Mouse (Mus musculus): Measurements from ENCODE around the gene Arhgap6.
"Not testable (repeated sequence)": the region's sequence is repeated elsewhere in the genome, so short reads cannot be mapped to it uniquely, and the experiment has no call there.

Arhgap6 gene

DNA sequence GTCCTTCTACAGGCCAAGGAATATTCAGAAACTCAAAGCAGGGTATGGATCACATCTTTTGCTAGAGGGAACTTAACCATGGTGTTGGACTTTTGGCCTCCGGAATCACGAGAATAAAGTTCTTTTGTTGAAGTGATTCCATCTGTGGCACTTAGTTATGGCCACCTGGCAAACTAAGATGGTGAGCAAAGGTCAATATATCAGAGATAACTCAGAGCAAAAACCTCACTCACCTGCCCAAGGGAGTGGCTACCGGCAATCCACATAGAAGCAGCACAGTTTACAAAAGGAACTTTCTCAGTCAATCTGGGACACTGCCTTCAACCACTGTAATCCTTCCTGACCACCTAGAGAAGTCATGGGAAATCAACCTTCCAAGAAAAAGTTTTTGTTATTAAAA is 513.7 kb downstream of the Arhgap6 start:
- in situ Hi-C loops (cut with MboI, MseI): loop anchor here (10.0 kb wide), 1 partner anchor 644 kb away; no protein-coding TSS in a partner anchor

DNA sequence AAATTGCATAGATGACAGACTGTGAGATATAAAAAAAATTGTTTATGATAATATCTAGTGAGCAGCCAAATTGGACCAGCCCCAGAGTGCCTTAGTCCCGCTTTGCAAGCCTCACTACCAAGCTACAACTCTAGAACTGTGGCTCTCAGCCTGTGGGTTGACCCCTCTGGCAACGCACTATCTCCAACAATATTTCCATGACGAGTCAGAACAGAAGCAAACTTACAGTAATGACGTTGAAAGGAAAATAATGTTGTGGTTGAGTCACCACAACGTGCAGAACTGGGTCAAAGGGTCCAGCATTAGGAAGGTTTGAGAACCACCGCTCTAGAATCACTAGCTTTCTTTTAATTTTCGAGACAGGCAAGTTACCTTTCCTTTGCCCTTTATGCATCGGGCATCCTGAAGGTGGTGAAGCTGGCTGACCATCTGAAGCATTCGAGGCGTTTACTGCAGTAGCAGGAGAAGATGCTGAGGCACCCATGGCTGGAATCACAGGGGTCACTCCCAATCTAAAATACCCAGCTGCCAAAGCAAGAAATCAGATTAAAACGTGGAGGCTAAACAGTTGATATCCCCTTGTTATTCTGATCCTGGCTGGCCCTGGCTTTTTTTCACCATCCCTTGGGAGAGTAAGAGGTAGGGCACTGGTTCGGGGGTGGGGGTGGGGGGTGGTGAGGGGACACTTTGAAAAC is 524.3 kb downstream of the Arhgap6 start:
- in situ Hi-C loops (cut with MboI, MseI): no loop called here

GRCm38 (mm10) chrX:169319945-169320667 is 525.2 kb downstream of the Arhgap6 start, which contains the start of gene Hccs:
Hccs (minus strand) TSS chrX:169320372.
- in situ Hi-C loops (cut with MboI, MseI): no loop called here

- in situ Hi-C loops (cut with MboI, MseI): not testable (repeated sequence)
These were observed 525.7 kb downstream of the Arhgap6 start for GRCm38 (mm10) chrX:169320668-169321005.

DNA sequence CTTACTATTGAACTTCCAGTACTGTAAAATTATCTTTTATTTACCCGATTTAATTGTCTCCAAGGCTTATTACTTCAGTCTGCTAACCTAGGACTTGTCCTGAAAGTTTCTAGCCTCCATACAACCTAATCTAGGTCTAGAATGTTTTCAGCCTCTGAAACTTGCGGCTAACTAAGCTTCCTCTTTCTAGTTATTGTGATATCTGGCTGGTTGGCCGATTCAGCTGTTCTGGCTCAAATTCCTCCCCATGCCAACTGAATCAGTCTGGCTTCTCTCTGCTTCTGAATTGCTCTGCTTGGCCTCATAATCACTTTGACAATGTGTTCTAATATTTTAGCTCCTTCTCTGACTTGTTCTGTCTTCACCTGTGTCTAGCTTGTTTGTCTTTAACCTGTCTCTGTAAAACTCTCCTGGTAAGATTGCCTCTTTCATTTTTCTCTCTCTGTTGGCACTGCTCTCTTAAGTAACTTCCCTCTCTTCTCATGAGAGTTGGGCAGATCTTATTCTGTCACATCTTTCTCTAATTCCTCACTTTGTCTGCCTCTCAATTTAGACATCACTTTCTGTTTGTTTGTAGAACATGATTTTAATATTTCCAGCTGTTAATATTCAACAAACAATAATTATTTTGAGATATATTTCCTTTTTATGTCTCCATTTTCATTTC is 531.2 kb downstream of the Arhgap6 start:
- in situ Hi-C loops (cut with MboI, MseI): no loop called here

DNA sequence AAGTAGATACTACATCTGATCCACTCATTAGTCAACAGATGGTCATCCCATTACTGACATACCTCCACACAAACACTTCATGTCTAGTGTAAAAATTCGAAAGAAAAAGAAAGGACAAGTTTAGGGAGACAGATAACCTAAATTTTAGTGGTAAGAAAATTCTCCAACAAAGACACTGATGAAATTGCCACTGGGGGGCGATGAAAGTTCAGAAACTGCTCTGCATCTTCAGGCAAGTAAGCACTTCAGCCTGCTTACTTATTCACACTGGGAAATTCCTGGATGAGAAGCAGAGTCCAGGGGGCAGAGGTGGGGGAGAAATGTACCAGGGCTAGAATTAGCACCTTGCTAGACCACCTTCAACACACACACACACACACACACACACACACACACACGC is 537.4 kb downstream of the Arhgap6 start:
- in situ Hi-C loops (cut with MboI, MseI): no loop called here

DNA sequence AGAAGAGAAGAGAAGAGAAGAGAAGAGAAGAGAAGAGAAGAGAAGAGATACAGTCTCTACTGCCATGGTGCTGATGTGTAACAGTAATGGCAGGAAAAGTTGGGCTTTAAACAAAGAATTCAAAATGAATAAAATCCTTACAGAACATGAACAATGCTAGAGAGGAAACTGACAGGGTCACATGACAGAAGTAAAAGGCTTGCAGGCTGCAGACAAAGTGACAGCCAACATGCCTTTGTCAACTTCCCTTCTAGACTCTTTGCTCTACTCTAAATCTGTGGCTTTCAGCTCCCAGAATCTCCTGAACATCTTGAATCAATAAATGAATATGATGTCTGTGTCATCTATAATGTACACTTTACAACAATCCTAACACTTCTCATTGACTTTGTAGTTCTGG is 542.7 kb downstream of the Arhgap6 start:
- in situ Hi-C loops (cut with MboI, MseI): no loop called here

- in situ Hi-C loops (cut with MboI, MseI): no loop called here
These were observed 543.3 kb downstream of the Arhgap6 start for GRCm38 (mm10) chrX:169338213-169338612.
